Mouse (Mus musculus) lung, adult 2 months (tissue): ENCODE measurements around the gene Irf2.

Source experiments
- CTCF ChIP-seq: fragments of 200-500 bp; IDR thresholded peaks from 2 replicates; pipeline ENCODE4 v1.5.1; 2011; ENCODE audit warnings: mild to moderate bottlenecking, low read length, control low read depth; ENCODE audit not compliant: insufficient read depth
- POLR2A ChIP-seq: fragments of 200-500 bp; IDR thresholded peaks from 2 replicates; pipeline ENCODE4 v1.6.1; 2011; ENCODE audit warnings: low read depth, mild to moderate bottlenecking, control low read depth, low read length, borderline replicate concordance; ENCODE audit errors: extremely low read depth

DNA sequence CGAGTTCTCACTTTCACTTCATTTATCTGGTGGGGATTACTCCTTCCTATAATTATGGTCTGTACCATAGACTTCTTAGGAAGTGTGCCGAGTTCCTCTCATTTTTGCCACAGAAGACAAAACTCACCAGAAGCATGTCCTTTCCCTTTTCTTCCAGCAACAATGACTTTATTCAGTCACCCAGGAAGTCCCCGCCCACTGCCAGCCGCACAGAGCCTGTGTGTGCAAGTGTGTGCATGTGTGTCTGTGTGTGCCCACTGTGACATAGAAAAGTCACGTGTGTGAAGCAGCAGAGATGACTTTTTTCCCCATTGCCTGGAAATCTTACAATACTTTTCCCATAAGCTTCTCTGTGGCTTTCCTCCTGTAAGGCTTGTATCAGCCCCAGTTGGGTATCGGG lies 141.8 kb downstream of the Irf2 start:
- TF ChIP-seq CTCF (no peak), POLR2A (no peak)
